Mouse (Mus musculus) CH12.LX (cell line): ENCODE results near the gene Lypd8.

Source experiments
- CHD2 ChIP-seq: IDR thresholded peaks from 2 replicates; pipeline ENCODE4 v1.6.1; 2011; ENCODE audit warnings: low read length, improper control_type of control experiment
- CTCF ChIP-seq, 2 experiments: IDR thresholded peaks in 1 of 2; conservative IDR thresholded peaks in 1 of 2; 2 replicates each; pipeline ENCODE4 v1.5.1; 2011 to 2012; ENCODE audit warnings: low read depth in 2 of 2, low read length in 2 of 2, improper control_type of control experiment in 1 of 2, inconsistent platforms in 1 of 2, mild to moderate bottlenecking in 1 of 2, moderate library complexity in 1 of 2
- E2F4 ChIP-seq: IDR thresholded peaks from 2 replicates; pipeline ENCODE4 v1.6.1; 2011; ENCODE audit warnings: low read depth, low read length, improper control_type of control experiment; ENCODE audit not compliant: insufficient replicate concordance
- EP300 ChIP-seq: IDR thresholded peaks from 2 replicates; pipeline ENCODE4 v1.6.1; 2011; ENCODE audit warnings: low read length, improper control_type of control experiment
- GABPA ChIP-seq: IDR thresholded peaks from 2 replicates; pipeline ENCODE4 v1.6.1; 2012; ENCODE audit warnings: low read depth, low read length, improper control_type of control experiment, inconsistent platforms; ENCODE audit not compliant: insufficient replicate concordance
- KAT2A ChIP-seq: IDR thresholded peaks from 2 replicates; pipeline ENCODE4 v1.6.1; 2012; ENCODE audit warnings: low read length, improper control_type of control experiment, inconsistent platforms; ENCODE audit not compliant: insufficient replicate concordance
- MAX ChIP-seq: IDR thresholded peaks from 2 replicates; pipeline ENCODE4 v1.6.1; 2011; ENCODE audit warnings: low read length, improper control_type of control experiment
- MXI1 ChIP-seq: IDR thresholded peaks from 2 replicates; pipeline ENCODE4 v1.6.1; 2011; ENCODE audit warnings: mild to moderate bottlenecking, low read depth, low read length, improper control_type of control experiment
- NRF1 ChIP-seq: IDR thresholded peaks from 2 replicates; pipeline ENCODE4 v1.6.1; 2014; ENCODE audit warnings: low read depth, mild to moderate bottlenecking, inconsistent platforms, low read length, improper control_type of control experiment, moderate library complexity
- POLR2A ChIP-seq: IDR thresholded peaks from 2 replicates; pipeline ENCODE4 v1.6.1; 2011; ENCODE audit warnings: low read depth, mild to moderate bottlenecking, improper control_type of control experiment, low read length
- TCF12 ChIP-seq: IDR thresholded peaks from 2 replicates; pipeline ENCODE4 v1.6.1; 2014; ENCODE audit warnings: low read depth, mild to moderate bottlenecking, inconsistent platforms, low read length, improper control_type of control experiment
- ZC3H11A ChIP-seq: IDR thresholded peaks from 2 replicates; pipeline ENCODE4 v1.6.1; 2012; ENCODE audit warnings: low read depth, mild to moderate bottlenecking, inconsistent platforms, low read length, improper control_type of control experiment
- ZMIZ1 ChIP-seq: IDR thresholded peaks from 2 replicates; pipeline ENCODE4 v1.6.1; 2012; ENCODE audit warnings: low read depth, mild to moderate bottlenecking, inconsistent platforms, low read length, improper control_type of control experiment

- TF ChIP-seq E2F4 (no peak), MAX (no peak), CTCF (conservative IDR thresholded peaks at IDR 0.05 in 1 of 2, IDR thresholded peaks at IDR 0.05 in 1 of 2; ENCODE audit: low read depth in 2 of 2, low read length in 2 of 2) (no peak), CHD2 (no peak), ZMIZ1 (no peak), TCF12 (no peak), NRF1 (no peak), ZC3H11A (no peak), GABPA (no peak), EP300 (no peak), MXI1 (no peak), POLR2A (no peak), KAT2A (no peak)
Observed at GRCm38 (mm10) chr11:58432259-58432658, 53.4 kb downstream of the Lypd8 start, which contains the start of gene Gm12253.
